Mouse (Mus musculus): ENCODE results near the gene Frs2. TPM values are rescaled to one million over a fixed set of nuclear protein-coding genes. Genes with fewer than 3 reads are reported as not detected.
"Not testable (repeated sequence)": the region's sequence is repeated elsewhere in the genome, so short reads cannot be mapped to it uniquely, and the experiment has no call there.

Gene Frs2
- polyA plus RNA-seq, 1 experiment from 2014 or later = 21.4 TPM

- H3K4me3 ChIP-seq = no peak overlapping the region
- no peaks in the 10 kb centered on the region for H3K9me3 ChIP-seq
- H3K4me1 ChIP-seq (replicated peaks) = peaks cover 40% of the 10 kb centered on the region
- 0 out of 2 replicates have a peak, but pooled peaks cover 3% of the 10 kb centered on the region for H3K36me3 ChIP-seq
- WGBS = 90% methylated on average over 4 of the region's 4 CpGs
- no peak overlapping the region for H3K27ac ChIP-seq
- no peak for DNase-seq (ENCODE audit: low spot score)
- peaks cover 2% of the 10 kb centered on the region; the same call in 1 of the 2 replicates for H3K27me3 ChIP-seq (ENCODE audit: insufficient read depth, poor library complexity, severe bottlenecking)
Measured at GRCm38 (mm10) chr10:117144071-117144470, 4.3 kb downstream of the Frs2 start.

GRCm38 (mm10) chr10:117143311-117143710, 5.0 kb downstream of the Frs2 start:
- DNase-seq (ENCODE audit: low spot score) = no peak
- 89% methylated on average over 2 of the region's 2 CpGs for WGBS
- H3K27ac ChIP-seq = no peak overlapping the region
- H3K4me1 ChIP-seq (replicated peaks) = peaks cover 33% of the 10 kb centered on the region
- H3K36me3 ChIP-seq = 0 out of 2 replicates have a peak, but pooled peaks cover 3% of the 10 kb centered on the region
- H3K4me3 ChIP-seq = no peak overlapping the region
- no peaks in the 10 kb centered on the region for H3K27me3 ChIP-seq (ENCODE audit: insufficient read depth, poor library complexity, severe bottlenecking)
- H3K9me3 ChIP-seq = no peaks in the 10 kb centered on the region

- Histone ChIP-seq H3K9me3 (no peaks in the 10 kb centered on the region), H3K4me3 (no peak overlapping the region), H3K36me3 (0 out of 2 replicates have a peak, but pooled peaks cover 3% of the 10 kb centered on the region), H3K27ac (no peak overlapping the region), H3K4me1 (replicated peaks) (peaks cover 23% of the 10 kb centered on the region), H3K27me3 (ENCODE audit: insufficient read depth, poor library complexity, severe bottlenecking) (no peaks in the 10 kb centered on the region)
- no peak for DNase-seq (ENCODE audit: low spot score)
- WGBS = 68% methylated on average over 7 of the region's 7 CpGs
Measured at GRCm38 (mm10) chr10:117141939-117142552, 6.3 kb downstream of the Frs2 start.

- not testable (repeated sequence) for H3K27ac ChIP-seq; H3K27me3 ChIP-seq (ENCODE audit: insufficient read depth, poor library complexity, severe bottlenecking); H3K4me3 ChIP-seq; H3K9me3 ChIP-seq; H3K4me1 ChIP-seq (replicated peaks); DNase-seq (ENCODE audit: low spot score)
- 94% methylated on average over 5 of the region's 5 CpGs for WGBS
- H3K36me3 ChIP-seq = peaks cover 21% of the 10 kb centered on the region
Measured at GRCm38 (mm10) chr10:117131506-117131905, 16.8 kb downstream of the Frs2 start.

GRCm38 (mm10) chr10:117130037-117130436, 18.3 kb downstream of the Frs2 start:
- DNase-seq (ENCODE audit: low spot score) = no peak
- H3K36me3 ChIP-seq = peaks cover 21% of the 10 kb centered on the region
- H3K27ac ChIP-seq = no peak overlapping the region
- H3K4me3 ChIP-seq = no peak overlapping the region
- 96% methylated on average over 6 of the region's 6 CpGs for WGBS
- H3K27me3 ChIP-seq (ENCODE audit: insufficient read depth, poor library complexity, severe bottlenecking) = no peaks in the 10 kb centered on the region
- H3K9me3 ChIP-seq = no peaks in the 10 kb centered on the region
- peaks cover 17% of the 10 kb centered on the region for H3K4me1 ChIP-seq (replicated peaks)

GRCm38 (mm10) chr10:117128693-117129092, 19.6 kb downstream of the Frs2 start:
- peaks cover 17% of the 10 kb centered on the region for H3K4me1 ChIP-seq (replicated peaks)
- no peak overlapping the region for H3K4me3 ChIP-seq
- no peaks in the 10 kb centered on the region for H3K9me3 ChIP-seq
- 94% methylated on average over 2 of the region's 2 CpGs for WGBS
- H3K36me3 ChIP-seq = peaks cover 21% of the 10 kb centered on the region
- DNase-seq (ENCODE audit: low spot score) = no peak
- H3K27me3 ChIP-seq (ENCODE audit: insufficient read depth, poor library complexity, severe bottlenecking) = no peaks in the 10 kb centered on the region
- no peak overlapping the region for H3K27ac ChIP-seq

GRCm38 (mm10) chr10:117127480-117127879, 20.9 kb downstream of the Frs2 start:
- Histone ChIP-seq H3K36me3 (peaks cover 19% of the 10 kb centered on the region), H3K9me3 (no peaks in the 10 kb centered on the region), H3K27me3 (ENCODE audit: insufficient read depth, poor library complexity, severe bottlenecking) (no peaks in the 10 kb centered on the region), H3K27ac (no peak overlapping the region), H3K4me3 (no peak overlapping the region), H3K4me1 (replicated peaks) (peaks cover 17% of the 10 kb centered on the region)
- DNase-seq (ENCODE audit: low spot score) = no peak
- WGBS = 80% methylated on average over 2 of the region's 2 CpGs

- DNase-seq (ENCODE audit: low spot score) = no peak
- H3K27ac ChIP-seq = no peak overlapping the region
- no peaks in the 10 kb centered on the region for H3K9me3 ChIP-seq
- peaks cover 12% of the 10 kb centered on the region for H3K36me3 ChIP-seq
- no peaks in the 10 kb centered on the region for H3K27me3 ChIP-seq (ENCODE audit: insufficient read depth, poor library complexity, severe bottlenecking)
- H3K4me1 ChIP-seq (replicated peaks) = peaks cover 17% of the 10 kb centered on the region
- WGBS = 94% methylated on average over 1 of the region's 1 CpGs
- no peak overlapping the region for H3K4me3 ChIP-seq
Measured at GRCm38 (mm10) chr10:117126719-117127118, 21.6 kb downstream of the Frs2 start.

GRCm38 (mm10) chr10:117126233-117126632, 22.1 kb downstream of the Frs2 start:
- Histone ChIP-seq H3K36me3 (peaks cover 10% of the 10 kb centered on the region), H3K9me3 (no peaks in the 10 kb centered on the region), H3K4me3 (no peak overlapping the region), H3K4me1 (replicated peaks) (peaks cover 17% of the 10 kb centered on the region), H3K27ac (0 out of 2 replicates have a peak overlapping the region, but pooled peaks have one; percentile 12), H3K27me3 (ENCODE audit: insufficient read depth, poor library complexity, severe bottlenecking) (no peaks in the 10 kb centered on the region)
- DNase-seq (ENCODE audit: low spot score) = no peak
- 70% methylated on average over 4 of the region's 4 CpGs for WGBS

- H3K36me3 ChIP-seq = 0 out of 2 replicates have a peak, but pooled peaks cover 4% of the 10 kb centered on the region
- DNase-seq (ENCODE audit: low spot score) = no peak
- H3K27ac ChIP-seq = no peak overlapping the region
- H3K9me3 ChIP-seq = no peaks in the 10 kb centered on the region
- WGBS = 91% methylated on average over 3 of the region's 3 CpGs
- H3K27me3 ChIP-seq (ENCODE audit: insufficient read depth, poor library complexity, severe bottlenecking) = no peaks in the 10 kb centered on the region
- no peak overlapping the region for H3K4me3 ChIP-seq
- peaks cover 13% of the 10 kb centered on the region for H3K4me1 ChIP-seq (replicated peaks)
Measured at GRCm38 (mm10) chr10:117121448-117121847, 26.9 kb downstream of the Frs2 start.

GRCm38 (mm10) chr10:117120051-117120666, 28.2 kb downstream of the Frs2 start:
- no peak for DNase-seq (ENCODE audit: low spot score)
- 94% methylated on average over 7 of the region's 7 CpGs for WGBS
- Histone ChIP-seq H3K4me1 (replicated peaks) (peaks cover 2% of the 10 kb centered on the region; the same call in 1 of the 2 replicates), H3K9me3 (no peaks in the 10 kb centered on the region), H3K27ac (no peak overlapping the region), H3K27me3 (ENCODE audit: insufficient read depth, poor library complexity, severe bottlenecking) (no peaks in the 10 kb centered on the region), H3K4me3 (no peak overlapping the region), H3K36me3 (0 out of 2 replicates have a peak, but pooled peaks cover 4% of the 10 kb centered on the region)

GRCm38 (mm10) chr10:117119531-117119930, 28.8 kb downstream of the Frs2 start:
- no peak for DNase-seq (ENCODE audit: low spot score)
- Histone ChIP-seq H3K36me3 (0 out of 2 replicates have a peak, but pooled peaks cover 4% of the 10 kb centered on the region), H3K27me3 (ENCODE audit: insufficient read depth, poor library complexity, severe bottlenecking) (no peaks in the 10 kb centered on the region), H3K4me1 (replicated peaks) (peaks cover 3% of the 10 kb centered on the region; the same call in 1 of the 2 replicates), H3K4me3 (no peak overlapping the region), H3K27ac (no peak overlapping the region), H3K9me3 (no peaks in the 10 kb centered on the region)
- WGBS = 88% methylated on average over 11 of the region's 11 CpGs

- Histone ChIP-seq H3K4me3 (no peak overlapping the region), H3K27ac (no peak overlapping the region), H3K27me3 (ENCODE audit: insufficient read depth, poor library complexity, severe bottlenecking) (no peaks in the 10 kb centered on the region), H3K9me3 (no peaks in the 10 kb centered on the region), H3K4me1 (replicated peaks) (peaks cover 6% of the 10 kb centered on the region; the same call in 1 of the 2 replicates), H3K36me3 (0 out of 2 replicates have a peak, but pooled peaks cover 4% of the 10 kb centered on the region)
- WGBS = 88% methylated on average over 7 of the region's 7 CpGs
- DNase-seq (ENCODE audit: low spot score) = no peak
Measured at GRCm38 (mm10) chr10:117118421-117118831, 29.9 kb downstream of the Frs2 start.
